Mouse (Mus musculus): ENCODE measurements around the gene Hfe2. TPM values are rescaled to one million over a fixed set of nuclear protein-coding genes. Genes with fewer than 3 reads are reported as not detected.
A peak's percentile ranks its signal among the peaks of the same experiment; 100 is the strongest.
"Not testable (repeated sequence)": the region's sequence is repeated elsewhere in the genome, so short reads cannot be mapped to it uniquely, and the experiment has no call there.

The Hfe2 gene
- polyA plus RNA-seq, 1 experiment = 0.11 TPM

GRCm38 (mm10) chr3:96496216-96496615 is 28.8 kb upstream of the Hfe2 start:
- DNase-seq (ENCODE audit: low spot score) = no peak

GRCm38 (mm10) chr3:96496620-96497275 is 28.2 kb upstream of the Hfe2 start:
- DNase-seq (ENCODE audit: low spot score) = not testable (repeated sequence)

GRCm38 (mm10) chr3:96497451-96498028 is 27.4 kb upstream of the Hfe2 start:
- peak; percentile 61 for DNase-seq (ENCODE audit: low spot score)

GRCm38 (mm10) chr3:96498476-96499245 is 26.3 kb upstream of the Hfe2 start:
- no peak for DNase-seq (ENCODE audit: low spot score)

- DNase-seq (ENCODE audit: low spot score) = peak; percentile 70
These were observed 25.3 kb upstream of the Hfe2 start for GRCm38 (mm10) chr3:96499481-96500288.

- peak; percentile 82 for DNase-seq (ENCODE audit: low spot score)
These were observed 24.7 kb upstream of the Hfe2 start for GRCm38 (mm10) chr3:96500289-96500621.

- peak; percentile 69 for DNase-seq (ENCODE audit: low spot score)
These were observed 24.2 kb upstream of the Hfe2 start for GRCm38 (mm10) chr3:96500691-96501265.

- DNase-seq (ENCODE audit: low spot score) = peak; percentile 85
These were observed 23.4 kb upstream of the Hfe2 start for GRCm38 (mm10) chr3:96501391-96502115.

- no peak for DNase-seq (ENCODE audit: low spot score)
These were observed 22.5 kb upstream of the Hfe2 start for GRCm38 (mm10) chr3:96502181-96503082.

- no peak for DNase-seq (ENCODE audit: low spot score)
These were observed 21.9 kb upstream of the Hfe2 start for GRCm38 (mm10) chr3:96503083-96503450.

- no peak for DNase-seq (ENCODE audit: low spot score)
These were observed 21.0 kb upstream of the Hfe2 start for GRCm38 (mm10) chr3:96503946-96504345.

GRCm38 (mm10) chr3:96504931-96505330 is 20.0 kb upstream of the Hfe2 start:
- DNase-seq (ENCODE audit: low spot score) = no peak

GRCm38 (mm10) chr3:96506396-96507047 is 18.4 kb upstream of the Hfe2 start:
- DNase-seq (ENCODE audit: low spot score) = no peak

GRCm38 (mm10) chr3:96507966-96508365 is 17.0 kb upstream of the Hfe2 start:
- not testable (repeated sequence) for DNase-seq (ENCODE audit: low spot score)

GRCm38 (mm10) chr3:96520171-96520570 is 4.8 kb upstream of the Hfe2 start:
- DNase-seq (ENCODE audit: low spot score) = no peak

- no peak for DNase-seq (ENCODE audit: low spot score)
These were observed 2.8 kb upstream of the Hfe2 start for GRCm38 (mm10) chr3:96522149-96522548.

- DNase-seq (ENCODE audit: low spot score) = no peak
These were observed 753 bp upstream of the Hfe2 start for GRCm38 (mm10) chr3:96524028-96524810.

- DNase-seq (ENCODE audit: low spot score) = no peak
These were observed 1.2 kb downstream of the Hfe2 start for GRCm38 (mm10) chr3:96526013-96526762.

All from urinary bladder, adult 2 months (tissue).